Mouse (Mus musculus): ENCODE results near the gene Lpar3. TPM values are rescaled to one million over a fixed set of nuclear protein-coding genes. Genes with fewer than 3 reads are reported as not detected.

Lpar3 gene
- polyA plus RNA-seq, 1 experiment from 2014 or later: not detected

- H3K79me2 ChIP-seq (ENCODE audit: inconsistent target): no peaks in the 10 kb centered on the region
- 75% methylated on average over 6 of the region's 7 CpGs for whole genome bisulfite sequencing (ENCODE audit: missing documents)
- no peak overlapping the region for H3K4me3 ChIP-seq (ENCODE audit: inconsistent target)
- H3K27ac ChIP-seq: no peak overlapping the region
- no peaks in the 10 kb centered on the region for H3K36me3 ChIP-seq (ENCODE audit: inconsistent target)
These were observed 4.4 kb downstream of the Lpar3 start for GRCm38 (mm10) chr3:146225061-146225761.

GRCm38 (mm10) chr3:146227427-146227826, 6.7 kb downstream of the Lpar3 start:
- 83% methylated on average over 3 of the region's 3 CpGs for WGBS (ENCODE audit: missing documents)
- Histone ChIP-seq H3K27ac (no peak overlapping the region), H3K79me2 (ENCODE audit: inconsistent target) (no peaks in the 10 kb centered on the region), H3K4me3 (ENCODE audit: inconsistent target) (no peak overlapping the region), H3K36me3 (ENCODE audit: inconsistent target) (no peaks in the 10 kb centered on the region)

GRCm38 (mm10) chr3:146228559-146229310, 8.0 kb downstream of the Lpar3 start:
- Histone ChIP-seq H3K27ac (no peak overlapping the region), H3K36me3 (ENCODE audit: inconsistent target) (no peaks in the 10 kb centered on the region), H3K79me2 (ENCODE audit: inconsistent target) (no peaks in the 10 kb centered on the region), H3K4me3 (ENCODE audit: inconsistent target) (no peak overlapping the region)
- 73% methylated on average over 13 of the region's 13 CpGs for WGBS (ENCODE audit: missing documents)

- Histone ChIP-seq H3K27ac (no peak overlapping the region), H3K4me3 (ENCODE audit: inconsistent target) (no peak overlapping the region), H3K79me2 (ENCODE audit: inconsistent target) (no peaks in the 10 kb centered on the region), H3K36me3 (ENCODE audit: inconsistent target) (no peaks in the 10 kb centered on the region)
- WGBS (ENCODE audit: missing documents): 81% methylated on average over 7 of the region's 7 CpGs
These were observed 11.9 kb downstream of the Lpar3 start for GRCm38 (mm10) chr3:146232708-146233107.

- H3K4me3 ChIP-seq (ENCODE audit: inconsistent target): no peak overlapping the region
- WGBS (ENCODE audit: missing documents): 63% methylated on average over 4 of the region's 4 CpGs
- H3K27ac ChIP-seq: no peak overlapping the region
- H3K36me3 ChIP-seq (ENCODE audit: inconsistent target): no peaks in the 10 kb centered on the region
- H3K79me2 ChIP-seq (ENCODE audit: inconsistent target): no peaks in the 10 kb centered on the region
These were observed 13.0 kb downstream of the Lpar3 start for GRCm38 (mm10) chr3:146233741-146234140.

GRCm38 (mm10) chr3:146234530-146234929, 13.8 kb downstream of the Lpar3 start:
- no peaks in the 10 kb centered on the region for H3K79me2 ChIP-seq (ENCODE audit: inconsistent target)
- no peaks in the 10 kb centered on the region for H3K36me3 ChIP-seq (ENCODE audit: inconsistent target)
- H3K27ac ChIP-seq: no peak overlapping the region
- no peak overlapping the region for H3K4me3 ChIP-seq (ENCODE audit: inconsistent target)
- WGBS (ENCODE audit: missing documents): 67% methylated on average over 10 of the region's 10 CpGs

GRCm38 (mm10) chr3:146236280-146236679, 15.5 kb downstream of the Lpar3 start:
- Histone ChIP-seq H3K79me2 (ENCODE audit: inconsistent target) (no peaks in the 10 kb centered on the region), H3K27ac (no peak overlapping the region), H3K4me3 (ENCODE audit: inconsistent target) (no peak overlapping the region), H3K36me3 (ENCODE audit: inconsistent target) (no peaks in the 10 kb centered on the region)
- 80% methylated on average over 8 of the region's 8 CpGs for WGBS (ENCODE audit: missing documents)

GRCm38 (mm10) chr3:146237676-146238075, 16.9 kb downstream of the Lpar3 start:
- 98% methylated on average over 5 of the region's 5 CpGs for WGBS (ENCODE audit: missing documents)

GRCm38 (mm10) chr3:146244630-146245029, 23.9 kb downstream of the Lpar3 start:
- no peaks in the 10 kb centered on the region for H3K36me3 ChIP-seq (ENCODE audit: inconsistent target)

More at GRCm38 (mm10) chr3:146237676-146238075, 16.9 kb downstream of the Lpar3 start:
- Histone ChIP-seq H3K27ac (no peak overlapping the region), H3K79me2 (ENCODE audit: inconsistent target) (no peaks in the 10 kb centered on the region), H3K36me3 (ENCODE audit: inconsistent target) (no peaks in the 10 kb centered on the region), H3K4me3 (ENCODE audit: inconsistent target) (no peak overlapping the region)

GRCm38 (mm10) chr3:146246557-146246956, 25.8 kb downstream of the Lpar3 start:
- WGBS (ENCODE audit: missing documents): 75% methylated on average over 8 of the region's 8 CpGs
- Histone ChIP-seq H3K27ac (no peak overlapping the region), H3K4me3 (ENCODE audit: inconsistent target) (no peak overlapping the region), H3K36me3 (ENCODE audit: inconsistent target) (no peaks in the 10 kb centered on the region), H3K79me2 (ENCODE audit: inconsistent target) (no peaks in the 10 kb centered on the region)

More at GRCm38 (mm10) chr3:146244630-146245029, 23.9 kb downstream of the Lpar3 start:
- no peak overlapping the region for H3K4me3 ChIP-seq (ENCODE audit: inconsistent target)
- no peak overlapping the region for H3K27ac ChIP-seq
- WGBS (ENCODE audit: missing documents): 56% methylated on average over 1 of the region's 1 CpGs
- no peaks in the 10 kb centered on the region for H3K79me2 ChIP-seq (ENCODE audit: inconsistent target)

- Histone ChIP-seq H3K27ac (no peak overlapping the region), H3K36me3 (ENCODE audit: inconsistent target) (no peaks in the 10 kb centered on the region), H3K4me3 (ENCODE audit: inconsistent target) (no peak overlapping the region), H3K79me2 (ENCODE audit: inconsistent target) (no peaks in the 10 kb centered on the region)
- WGBS (ENCODE audit: missing documents): 95% methylated on average over 2 of the region's 2 CpGs
These were observed 26.2 kb downstream of the Lpar3 start for GRCm38 (mm10) chr3:146246992-146247391.

GRCm38 (mm10) chr3:146249895-146250294, 29.1 kb downstream of the Lpar3 start:
- Histone ChIP-seq H3K36me3 (ENCODE audit: inconsistent target) (no peaks in the 10 kb centered on the region), H3K79me2 (ENCODE audit: inconsistent target) (no peaks in the 10 kb centered on the region), H3K27ac (no peak overlapping the region), H3K4me3 (ENCODE audit: inconsistent target) (no peak overlapping the region)
- 89% methylated on average over 8 of the region's 8 CpGs for WGBS (ENCODE audit: missing documents)

- 87% methylated on average over 6 of the region's 6 CpGs for WGBS (ENCODE audit: missing documents)
- no peak overlapping the region for H3K4me3 ChIP-seq (ENCODE audit: inconsistent target)
- H3K36me3 ChIP-seq (ENCODE audit: inconsistent target): no peaks in the 10 kb centered on the region
- H3K27ac ChIP-seq: no peak overlapping the region
- H3K79me2 ChIP-seq (ENCODE audit: inconsistent target): no peaks in the 10 kb centered on the region
These were observed 31.0 kb downstream of the Lpar3 start for GRCm38 (mm10) chr3:146251771-146252170.

- Histone ChIP-seq H3K36me3 (ENCODE audit: inconsistent target) (no peaks in the 10 kb centered on the region), H3K79me2 (ENCODE audit: inconsistent target) (no peaks in the 10 kb centered on the region)
- 83% methylated on average over 3 of the region's 3 CpGs for WGBS (ENCODE audit: missing documents)
These were observed 33.1 kb downstream of the Lpar3 start for GRCm38 (mm10) chr3:146253736-146254320.

GRCm38 (mm10) chr3:146255123-146255522, 34.4 kb downstream of the Lpar3 start:
- WGBS (ENCODE audit: missing documents): 91% methylated on average over 5 of the region's 5 CpGs
- no peaks in the 10 kb centered on the region for H3K79me2 ChIP-seq (ENCODE audit: inconsistent target)

More at GRCm38 (mm10) chr3:146253736-146254320, 33.1 kb downstream of the Lpar3 start:
- Histone ChIP-seq H3K27ac (no peak overlapping the region), H3K4me3 (ENCODE audit: inconsistent target) (no peak overlapping the region)

More at GRCm38 (mm10) chr3:146255123-146255522, 34.4 kb downstream of the Lpar3 start:
- Histone ChIP-seq H3K27ac (no peak overlapping the region), H3K4me3 (ENCODE audit: inconsistent target) (no peak overlapping the region), H3K36me3 (ENCODE audit: inconsistent target) (no peaks in the 10 kb centered on the region)
